Mouse (Mus musculus) heart, adult 10 weeks (tissue): Measurements from ENCODE around the gene Tmie. TPM values are rescaled to one million over a fixed set of nuclear protein-coding genes. Genes with fewer than 3 reads are reported as not detected.

ENCODE experiments used
- polyA plus RNA-seq: library from polyadenylated mRNA; stranded (reverse); fragments of 350-450 nt; fragmentation: Illumina TruSeq; extraction: RNeasy Lipid Tissue Mini Kit (QIAGEN cat#74804); gene quantifications from one replicate; pipeline ENCODE4 v1.2.3, GENCODE M21; 2014; ENCODE audit warnings: low read depth, low replicate concordance

Tmie gene
- polyA plus RNA-seq: 2.2 TPM

DNA sequence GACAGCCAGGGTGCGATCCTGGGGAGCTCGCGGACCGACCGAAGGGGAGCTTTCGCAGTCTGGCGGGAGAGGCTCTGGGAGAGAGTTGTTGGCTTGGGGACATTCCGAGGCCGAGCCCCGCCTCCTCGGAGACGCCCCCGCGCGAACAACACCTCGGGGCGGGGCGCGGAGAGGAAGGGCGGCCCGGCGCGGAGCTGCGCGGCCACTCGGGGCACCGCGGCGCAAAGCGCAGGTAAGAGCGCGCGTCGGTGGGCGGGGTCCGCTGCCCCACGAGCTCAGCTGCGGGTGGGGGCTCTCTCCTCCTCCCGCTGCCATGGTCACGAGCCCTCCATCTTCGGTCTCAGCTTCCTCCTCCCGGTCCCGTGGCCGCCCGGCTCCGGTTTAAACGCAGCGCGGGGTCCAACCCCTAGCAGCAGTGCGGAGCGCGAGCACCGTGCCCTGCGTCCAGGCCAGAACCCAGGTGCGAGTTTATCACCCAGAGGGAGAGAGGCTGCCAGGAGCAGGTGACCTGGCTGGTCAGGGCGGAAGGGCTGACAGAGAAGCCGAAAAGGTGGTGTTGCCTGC is at the start of gene Tmie:
Gene Tmie (minus strand): TSS at position 116 of the 564 bp plus-strand sequence.

DNA sequence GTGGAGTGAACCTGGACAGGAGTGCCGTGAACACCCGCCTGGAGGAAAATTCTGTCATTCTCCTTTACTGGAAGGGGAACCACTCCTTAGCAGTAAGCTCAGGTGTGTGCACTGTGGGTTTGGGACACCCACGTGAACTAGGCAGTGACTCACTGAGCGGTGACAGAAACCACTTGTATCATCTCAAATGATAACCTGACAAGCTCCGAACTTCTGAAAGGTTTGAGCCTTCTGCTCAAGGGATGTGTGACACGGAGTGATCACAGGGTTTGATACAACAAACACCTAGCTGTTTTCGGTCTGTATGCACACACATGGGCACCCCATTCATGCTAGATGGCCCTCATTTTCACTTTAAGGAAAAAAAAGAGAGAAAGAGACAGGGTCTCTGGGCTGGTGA is 36.9 kb upstream of the Tmie start, which contains the start of gene Fam240a:
Gene Fam240a (minus strand): TSS at position 76 of the 400 bp plus-strand sequence.

DNA sequence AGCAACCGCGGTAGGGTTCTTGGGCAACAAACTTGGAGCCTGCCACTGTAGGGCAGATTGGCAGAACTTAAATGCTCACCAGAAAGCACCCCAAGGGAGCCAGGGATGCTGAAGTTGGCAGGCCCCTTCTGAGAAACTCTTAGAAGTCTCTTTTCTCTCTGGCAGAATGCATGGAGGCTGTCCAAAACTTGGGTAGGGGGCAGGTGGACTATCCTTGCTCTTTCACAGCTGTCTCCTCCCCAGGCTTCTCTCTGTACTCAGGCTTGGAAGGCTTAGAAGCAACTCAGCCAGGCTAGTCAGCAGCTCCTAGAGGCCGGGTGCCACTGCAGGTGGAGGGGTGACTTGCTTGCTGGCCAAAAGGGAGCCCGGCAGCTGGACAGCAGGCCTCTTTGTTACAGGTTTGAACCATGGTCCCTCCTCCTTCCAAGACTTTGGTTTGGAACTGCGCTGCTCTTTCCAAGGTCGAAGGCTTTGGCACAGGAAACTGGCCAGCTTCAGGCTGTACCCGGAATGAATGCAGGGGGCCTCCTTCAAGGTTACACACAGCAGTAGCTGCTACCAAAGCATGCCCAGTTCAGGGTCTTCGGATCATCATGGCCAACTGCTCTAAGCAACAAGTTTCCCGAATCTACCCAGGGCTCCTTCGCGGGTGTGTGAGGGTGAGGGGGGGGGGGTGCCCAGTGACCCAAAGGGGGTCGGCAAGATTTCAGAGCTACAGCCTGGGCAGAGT is 557 bp downstream of the Tmie start, which contains the start of gene Als2cl:
Gene Als2cl (plus strand): TSS at position 680 of the 730 bp plus-strand sequence.

DNA sequence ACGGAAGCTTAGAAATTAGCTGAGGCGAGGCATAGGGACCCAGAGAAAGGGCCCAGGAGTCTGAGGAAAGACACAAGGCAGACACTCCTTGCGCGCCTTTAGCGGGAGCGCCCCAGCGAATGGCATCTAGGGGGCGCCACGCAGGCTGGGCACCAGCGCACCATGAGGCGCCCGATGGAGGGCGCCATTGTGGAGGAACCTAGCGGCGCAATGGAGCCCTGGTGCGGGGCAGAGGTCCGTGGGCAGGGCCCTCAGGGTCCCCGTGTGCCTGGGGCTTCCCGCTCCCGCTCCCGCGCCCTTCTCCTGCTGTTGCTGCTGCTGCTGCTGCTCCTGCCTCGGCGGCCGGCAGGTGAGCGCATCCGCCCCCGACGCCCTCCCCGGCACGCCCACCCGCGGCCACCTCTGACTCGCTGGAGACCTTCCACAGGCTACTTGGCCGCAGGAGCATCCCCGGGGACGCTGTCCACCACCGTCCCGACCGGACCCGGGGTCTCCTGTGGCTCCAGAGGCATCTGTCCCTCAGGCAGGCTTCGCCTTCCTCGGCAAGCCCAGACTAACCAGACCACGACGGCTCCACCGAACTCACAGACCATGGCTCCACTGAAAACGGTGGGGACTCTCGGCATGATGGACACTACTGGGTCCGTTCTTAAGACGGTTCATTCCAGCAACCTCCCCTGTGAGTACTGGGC is 22.0 kb downstream of the Tmie start, which contains the start of gene Prss50:
Gene Prss50 (plus strand): TSS at position 187 of the 692 bp plus-strand sequence.

DNA sequence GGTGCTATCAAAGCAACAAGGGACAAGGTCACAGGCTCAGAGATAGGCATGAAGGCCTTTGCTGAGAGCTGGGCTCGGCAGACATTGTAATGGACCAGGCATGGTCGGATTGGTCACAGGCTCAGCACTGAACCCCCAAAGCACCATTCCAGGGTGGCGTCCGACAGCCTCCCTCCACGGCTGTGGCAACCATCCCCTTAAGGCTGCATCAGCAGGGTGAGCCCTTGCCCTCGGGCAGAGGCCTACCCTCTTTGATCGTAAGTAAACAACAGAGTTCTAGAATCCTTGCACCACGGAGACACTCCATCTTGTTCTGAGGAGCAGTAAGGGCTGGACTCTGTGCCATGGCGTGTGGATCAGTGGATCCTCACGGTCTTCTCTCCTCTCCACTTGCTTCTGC is 35.7 kb downstream of the Tmie start, which contains the start of gene Prss46:
Gene Prss46 (plus strand): TSS at position 301 of the 400 bp plus-strand sequence.

DNA sequence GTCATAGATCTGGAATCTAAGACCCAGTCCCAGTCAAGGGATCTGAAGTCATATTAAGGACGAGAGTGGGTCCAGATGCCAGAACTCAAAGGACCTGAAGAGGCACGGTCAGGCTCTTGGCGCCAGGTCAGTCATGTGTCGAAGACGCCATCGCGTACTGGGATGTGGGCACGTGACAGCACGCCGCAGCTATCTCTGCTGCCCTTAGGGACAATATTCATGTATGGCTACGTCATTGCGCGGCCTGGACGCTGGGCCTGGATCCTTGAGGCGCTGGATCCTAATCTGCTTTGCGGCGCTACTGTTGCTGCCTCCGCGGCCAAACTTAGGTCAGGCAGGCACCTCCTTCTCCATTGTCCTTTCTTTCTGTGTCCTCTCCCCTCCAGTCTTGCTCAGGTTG is 45.5 kb downstream of the Tmie start, which contains the start of gene Prss45:
Gene Prss45 (plus strand): TSS at position 178 of the 400 bp plus-strand sequence.

DNA sequence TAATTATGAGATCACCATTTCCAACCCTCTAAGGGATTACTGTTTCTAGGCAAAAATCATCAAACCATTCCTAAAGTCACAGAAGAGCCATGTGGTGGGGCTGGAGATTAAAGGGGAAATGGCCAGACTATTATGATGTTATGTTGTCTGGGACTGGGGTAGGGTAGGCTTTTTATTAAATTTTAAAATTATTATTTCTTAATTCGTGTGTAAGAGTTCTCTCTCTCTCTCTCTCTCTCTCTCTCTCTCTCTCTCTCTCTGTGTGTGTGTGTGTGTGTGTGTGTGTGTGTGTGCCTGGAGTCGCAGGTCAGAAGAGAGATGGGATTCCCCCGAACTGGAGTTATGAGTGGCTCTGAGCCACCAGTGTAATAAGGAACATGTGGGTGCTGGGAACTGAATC is 53.5 kb downstream of the Tmie start, which contains the start of gene Prss43:
Gene Prss43 (plus strand): TSS at position 301 of the 400 bp plus-strand sequence.

Other genes starting within 250 kb of the Tmie start
- 9.7 TPM for gene Nbeal2, start 226.0 kb downstream of the Tmie start, polyA plus RNA-seq
- gene Ccdc12, start 223.6 kb downstream of the Tmie start, polyA plus RNA-seq: 89.4 TPM
- gene Myl3, start 138.3 kb downstream of the Tmie start, polyA plus RNA-seq: 10,021 TPM
- 7.8 TPM for gene Pth1r, start 133.0 kb downstream of the Tmie start, polyA plus RNA-seq
- not detected for gene Prss42, start 81.9 kb downstream of the Tmie start, polyA plus RNA-seq
- not detected for gene Prss44, start 66.1 kb downstream of the Tmie start, polyA plus RNA-seq
- not detected for gene Prss43, start 53.4 kb downstream of the Tmie start, polyA plus RNA-seq
- gene Prss45, start 45.5 kb downstream of the Tmie start, polyA plus RNA-seq: not detected
- gene Prss46, start 35.6 kb downstream of the Tmie start, polyA plus RNA-seq: not detected
- not detected for gene Prss50, start 22.1 kb downstream of the Tmie start, polyA plus RNA-seq
- 16.9 TPM for gene Als2cl, start 243 bp downstream of the Tmie start, polyA plus RNA-seq
- gene Fam240a, start 36.7 kb upstream of the Tmie start, polyA plus RNA-seq: not detected
- not detected for gene Tdgf1, start 66.0 kb upstream of the Tmie start, polyA plus RNA-seq
- 288 TPM for gene Lrrc2, start 71.4 kb upstream of the Tmie start, polyA plus RNA-seq
- gene Rtp3, start 110.5 kb upstream of the Tmie start, polyA plus RNA-seq: 5.5 TPM
- gene Ltf, start 139.2 kb upstream of the Tmie start, polyA plus RNA-seq: not detected
- 16.8 TPM for gene Ccrl2, start 177.4 kb upstream of the Tmie start, polyA plus RNA-seq
- 114 TPM for gene Lrrfip2, start 237.5 kb upstream of the Tmie start, polyA plus RNA-seq